Mouse (Mus musculus): ENCODE measurements around the gene Mrps35. TPM values are rescaled to one million over a fixed set of nuclear protein-coding genes. Genes with fewer than 3 reads are reported as not detected.

Mrps35 gene
- polyA plus RNA-seq, 1 experiment: 9.4 TPM

GRCm38 (mm10) chr6:147109283-147109682 lies 66.7 kb downstream of the Mrps35 start:
- TF ChIP-seq POLR2A (IDR thresholded peaks at IDR 0.05; ENCODE audit: control insufficient read depth, extremely low read depth, insufficient read depth, low read length, poor library complexity) (no peak), CTCF (IDR thresholded peaks at IDR 0.05; ENCODE audit: borderline replicate concordance, control insufficient read depth, extremely low read depth, insufficient read depth, low read length, poor library complexity) (no peak)
- Histone ChIP-seq H3K27ac (ENCODE audit: control insufficient read depth, insufficient read depth, low read length) (no peak overlapping the region), H3K36me3 (ENCODE audit: control insufficient read depth, insufficient read depth, low read length) (peaks cover 42% of the 10 kb centered on the region), H3K4me3 (ENCODE audit: control insufficient read depth, insufficient read depth, low read length) (no peak overlapping the region), H3K4me1 (replicated peaks; ENCODE audit: control insufficient read depth, insufficient read depth, low read length) (no peaks in the 10 kb centered on the region), H3K27me3 (ENCODE audit: control insufficient read depth, insufficient read depth, low read length) (no peaks in the 10 kb centered on the region)
- no peak for DNase-seq
- 98% methylated on average over 7 of the region's 7 CpGs for WGBS

DNA sequence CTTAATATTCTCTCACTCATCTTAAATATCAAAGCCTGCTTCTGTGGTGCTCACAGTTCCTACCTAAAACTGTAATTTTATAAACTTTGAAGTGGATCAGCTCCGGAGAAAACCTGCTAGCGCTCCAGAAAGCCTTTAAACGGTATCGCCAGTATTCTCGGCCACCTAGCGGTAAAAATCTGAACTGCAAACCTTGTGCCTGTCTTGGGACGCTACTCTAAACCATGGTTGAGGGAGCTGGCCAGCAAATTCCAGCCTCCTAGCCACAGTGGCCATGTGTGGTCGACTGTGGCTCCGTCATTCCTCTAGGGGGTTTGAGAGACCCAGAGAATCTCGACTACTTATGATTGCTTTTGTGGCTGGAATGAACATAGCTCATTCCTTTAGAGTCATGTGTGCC lies 74.0 kb downstream of the Mrps35 start:
- DNase-seq: peak; percentile 77
- WGBS: 13% methylated on average over 10 of the region's 10 CpGs
- no peak overlapping the region for H3K4me3 ChIP-seq (ENCODE audit: control insufficient read depth, insufficient read depth, low read length)
- no peaks in the 10 kb centered on the region for H3K4me1 ChIP-seq (replicated peaks; ENCODE audit: control insufficient read depth, insufficient read depth, low read length)
- TF ChIP-seq POLR2A (IDR thresholded peaks at IDR 0.05; ENCODE audit: control insufficient read depth, extremely low read depth, insufficient read depth, low read length, poor library complexity) (no peak), CTCF (IDR thresholded peaks at IDR 0.05; ENCODE audit: borderline replicate concordance, control insufficient read depth, extremely low read depth, insufficient read depth, low read length, poor library complexity) (peak; percentile 55; the same call in 1 of the 2 replicates)
- H3K36me3 ChIP-seq (ENCODE audit: control insufficient read depth, insufficient read depth, low read length): peaks cover 6% of the 10 kb centered on the region; the same call in 1 of the 2 replicates
- H3K27ac ChIP-seq (ENCODE audit: control insufficient read depth, insufficient read depth, low read length): no peak overlapping the region
- H3K27me3 ChIP-seq (ENCODE audit: control insufficient read depth, insufficient read depth, low read length): no peaks in the 10 kb centered on the region

DNA sequence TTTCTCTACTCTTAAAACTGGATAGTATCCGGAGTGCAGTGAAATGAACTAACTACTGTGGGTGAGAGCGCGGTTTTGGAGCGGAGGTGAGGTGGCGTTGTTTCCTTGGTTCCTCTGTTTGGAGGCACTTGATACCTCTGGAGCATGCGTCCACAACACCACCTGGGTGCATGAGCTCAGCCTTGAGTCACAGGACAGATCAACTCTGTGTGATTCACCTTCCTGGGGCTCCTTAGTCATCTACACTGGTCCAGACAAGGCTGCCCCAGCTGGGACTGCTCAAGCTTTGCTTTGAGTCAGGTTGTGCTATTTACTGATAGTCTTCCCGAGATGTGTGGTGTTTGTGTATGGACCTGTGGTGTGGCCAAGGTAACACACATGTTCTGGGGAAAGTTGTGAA lies 75.2 kb downstream of the Mrps35 start:
- no peak for DNase-seq
- Histone ChIP-seq H3K4me3 (ENCODE audit: control insufficient read depth, insufficient read depth, low read length) (no peak overlapping the region), H3K36me3 (ENCODE audit: control insufficient read depth, insufficient read depth, low read length) (no peaks in the 10 kb centered on the region), H3K27ac (ENCODE audit: control insufficient read depth, insufficient read depth, low read length) (no peak overlapping the region), H3K27me3 (ENCODE audit: control insufficient read depth, insufficient read depth, low read length) (no peaks in the 10 kb centered on the region), H3K4me1 (replicated peaks; ENCODE audit: control insufficient read depth, insufficient read depth, low read length) (no peaks in the 10 kb centered on the region)
- WGBS: 95% methylated on average over 7 of the region's 7 CpGs
- TF ChIP-seq CTCF (IDR thresholded peaks at IDR 0.05; ENCODE audit: borderline replicate concordance, control insufficient read depth, extremely low read depth, insufficient read depth, low read length, poor library complexity): no peak
- no peak for TF ChIP-seq POLR2A (IDR thresholded peaks at IDR 0.05; ENCODE audit: control insufficient read depth, extremely low read depth, insufficient read depth, low read length, poor library complexity)

DNA sequence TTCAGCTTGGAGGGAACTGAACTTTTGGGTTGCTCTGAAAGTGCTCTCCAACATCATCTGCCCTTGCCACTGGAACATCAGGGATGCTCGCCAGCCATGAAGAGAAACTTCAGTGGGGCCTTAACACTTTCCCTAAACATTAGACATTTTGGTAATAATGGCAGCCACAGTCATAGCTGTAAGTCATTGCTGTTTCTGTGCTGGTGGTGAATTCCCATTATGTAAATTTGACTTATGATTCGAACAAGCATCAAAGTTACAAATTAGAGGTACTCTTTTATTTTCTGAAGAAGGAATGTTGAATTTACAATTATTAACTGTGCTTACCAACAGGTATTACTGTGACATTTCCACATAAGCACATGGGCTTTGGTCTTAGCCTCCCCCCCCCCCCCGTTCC lies 75.6 kb downstream of the Mrps35 start:
- no peak overlapping the region for H3K4me3 ChIP-seq (ENCODE audit: control insufficient read depth, insufficient read depth, low read length)
- TF ChIP-seq CTCF (IDR thresholded peaks at IDR 0.05; ENCODE audit: borderline replicate concordance, control insufficient read depth, extremely low read depth, insufficient read depth, low read length, poor library complexity) (no peak), POLR2A (IDR thresholded peaks at IDR 0.05; ENCODE audit: control insufficient read depth, extremely low read depth, insufficient read depth, low read length, poor library complexity) (no peak)
- no peaks in the 10 kb centered on the region for H3K36me3 ChIP-seq (ENCODE audit: control insufficient read depth, insufficient read depth, low read length)
- no peaks in the 10 kb centered on the region for H3K27me3 ChIP-seq (ENCODE audit: control insufficient read depth, insufficient read depth, low read length)
- no peak overlapping the region for H3K27ac ChIP-seq (ENCODE audit: control insufficient read depth, insufficient read depth, low read length)
- DNase-seq: no peak
- no peaks in the 10 kb centered on the region for H3K4me1 ChIP-seq (replicated peaks; ENCODE audit: control insufficient read depth, insufficient read depth, low read length)
- WGBS: 93% methylated on average over 3 of the region's 3 CpGs

DNA sequence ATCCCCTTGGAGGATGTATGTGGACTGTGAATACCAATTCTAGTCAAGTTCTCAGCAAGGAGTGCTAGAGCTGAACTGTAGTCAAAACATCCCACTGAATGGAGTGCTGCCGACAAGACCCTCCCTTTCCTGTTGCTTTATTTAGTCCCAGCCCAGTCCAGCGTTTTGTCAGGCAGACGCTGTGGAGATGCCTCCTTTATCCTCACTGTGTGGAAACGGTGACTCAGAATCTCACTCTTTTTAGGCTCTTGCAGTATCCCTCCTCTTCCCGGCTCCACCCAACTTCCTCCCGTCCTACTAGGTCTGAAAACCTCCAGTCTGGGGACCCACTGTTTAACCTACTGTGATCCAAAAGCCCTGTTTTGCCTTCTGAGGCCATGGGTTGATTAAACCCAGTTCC lies 78.8 kb downstream of the Mrps35 start:
- Histone ChIP-seq H3K27ac (ENCODE audit: control insufficient read depth, insufficient read depth, low read length) (no peak overlapping the region), H3K4me3 (ENCODE audit: control insufficient read depth, insufficient read depth, low read length) (no peak overlapping the region), H3K36me3 (ENCODE audit: control insufficient read depth, insufficient read depth, low read length) (no peaks in the 10 kb centered on the region), H3K27me3 (ENCODE audit: control insufficient read depth, insufficient read depth, low read length) (no peaks in the 10 kb centered on the region), H3K4me1 (replicated peaks; ENCODE audit: control insufficient read depth, insufficient read depth, low read length) (no peaks in the 10 kb centered on the region)
- 26% methylated on average over 6 of the region's 6 CpGs for WGBS
- DNase-seq: no peak
- TF ChIP-seq CTCF (IDR thresholded peaks at IDR 0.05; ENCODE audit: borderline replicate concordance, control insufficient read depth, extremely low read depth, insufficient read depth, low read length, poor library complexity) (no peak), POLR2A (IDR thresholded peaks at IDR 0.05; ENCODE audit: control insufficient read depth, extremely low read depth, insufficient read depth, low read length, poor library complexity) (no peak)

Other genes with a start within 250 kb of the Mrps35 start
- gene Arntl2, start 246.7 kb upstream of the Mrps35 start, polyA plus RNA-seq (2012; rRNA removed): 5.2 and 6.2 TPM in 2 replicates
- gene Smco2, start 192.7 kb upstream of the Mrps35 start, polyA plus RNA-seq (2012; rRNA removed): 0.42 TPM in 1 of 2 replicates, not detected in the other
- 4.2 and 5.0 TPM in 2 replicates for gene Ppfibp1, start 154.3 kb upstream of the Mrps35 start, polyA plus RNA-seq (2012; rRNA removed)
- gene 1700034J05Rik, start 88.3 kb upstream of the Mrps35 start, polyA plus RNA-seq (2012; rRNA removed): not detected in 2 replicates
- 0.09 and 0.16 TPM in 2 replicates for gene Rep15, start 10.2 kb upstream of the Mrps35 start, polyA plus RNA-seq (2012; rRNA removed)
- 2.8 and 2.9 TPM in 2 replicates for gene Mansc4, start 44.3 kb downstream of the Mrps35 start, polyA plus RNA-seq (2012; rRNA removed)
- gene Klhl42, start 48.6 kb downstream of the Mrps35 start, polyA plus RNA-seq (2012; rRNA removed): 27.2 and 33.8 TPM in 2 replicates
- 2.4 and 3.3 TPM in 2 replicates for gene Pthlh, start 221.4 kb downstream of the Mrps35 start, polyA plus RNA-seq (2012; rRNA removed)